8 mouse cellular contexts compared by ENCODE assay signal in the genomic region with DNA sequence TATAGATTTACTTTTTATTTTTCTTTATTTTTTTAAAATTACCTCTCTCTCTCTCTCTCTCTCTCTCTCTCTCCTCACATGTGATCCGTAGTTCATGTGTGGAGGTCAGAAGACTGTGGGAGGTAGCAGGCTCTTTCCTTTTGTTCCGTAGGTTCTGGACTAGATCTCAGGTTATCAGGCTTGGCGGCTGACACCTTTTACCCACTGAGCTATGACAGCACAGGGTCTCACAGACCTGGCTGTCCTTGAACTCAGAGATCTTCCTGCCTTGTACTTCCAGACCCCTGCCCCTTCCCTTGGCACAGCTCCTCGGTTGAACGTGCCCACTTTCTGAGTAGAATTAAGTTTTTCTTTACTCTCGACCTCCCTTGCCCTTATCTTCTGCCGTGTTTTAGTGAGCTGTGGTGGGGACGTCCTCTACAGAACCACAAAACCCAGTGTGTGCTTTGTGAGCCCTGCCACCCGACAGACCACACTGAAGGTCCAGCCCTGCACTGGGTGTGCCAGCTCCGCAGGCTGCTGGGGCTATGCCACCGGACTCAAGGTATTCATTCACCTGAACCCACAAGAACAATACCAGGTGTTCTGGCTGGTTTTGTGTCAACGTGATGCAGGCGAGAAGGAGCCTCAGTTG. TPM values are rescaled to one million over a fixed set of nuclear protein-coding genes. Genes with fewer than 3 reads are reported as not detected.
DNase-seq lines count a peak whose midpoint lies in the region; ATAC-seq and TF ChIP-seq lines count a peak whose summit lies in the region.

No protein-coding gene starts in this region.

- H3K36me3 ChIP-seq in kidney, embryonic 16.5 days (ENCODE audit: insufficient read depth, low read length): no peaks in the 10 kb centered on the region
- no peaks in the 10 kb centered on the region for H3K36me3 ChIP-seq in embryonic facial prominence, embryonic 13.5 days
- no peaks in the 10 kb centered on the region for H3K36me3 ChIP-seq in hindbrain, postnatal 0 days (ENCODE audit: insufficient read depth, low read length)
- H3K36me3 ChIP-seq in midbrain, embryonic 15.5 days (replicated peaks): no peaks in the 10 kb centered on the region
- H3K36me3 ChIP-seq in thymus, adult 2 months (ENCODE audit: control insufficient read depth, insufficient read depth, low read length): no peaks in the 10 kb centered on the region

- ATAC-seq in kidney, embryonic 16.5 days (ENCODE audit: low FRiP score, low TSS enrichment): peak; percentile 31; the same call in 1 of the 2 replicates
- no peak for ATAC-seq in embryonic facial prominence, embryonic 13.5 days (ENCODE audit: insufficient number of reproducible peaks, insufficient read depth, low FRiP score, low TSS enrichment, low read depth)
- no peak; the same call in 1 of the 2 replicates for ATAC-seq in hindbrain, postnatal 0 days
- ATAC-seq in midbrain, embryonic 15.5 days (replicated peaks): no peak

- TF ChIP-seq CTCF in hindbrain, postnatal 0 days (IDR thresholded peaks at IDR 0.05; ENCODE audit: low read depth): no peak
- TF ChIP-seq CTCF in thymus, adult 2 months (IDR thresholded peaks at IDR 0.05; ENCODE audit: borderline replicate concordance, control insufficient read depth, extremely low read depth, insufficient read depth, low read length, poor library complexity): no peak

- peak overlapping the region; percentile 10; the same call in 1 of the 2 replicates for H3K9ac ChIP-seq in kidney, embryonic 16.5 days (replicated peaks; ENCODE audit: low read length)
- no peak overlapping the region; the same call in 1 of the 2 replicates for H3K9ac ChIP-seq in embryonic facial prominence, embryonic 13.5 days
- H3K9ac ChIP-seq in hindbrain, postnatal 0 days (replicated peaks; ENCODE audit: low read length): no peak overlapping the region
- H3K9ac ChIP-seq in midbrain, embryonic 15.5 days: no peak overlapping the region

- H3K4me3 ChIP-seq in kidney, embryonic 16.5 days (ENCODE audit: low read length): peak overlapping the region; percentile 40
- peak overlapping the region; percentile 37 for H3K4me3 ChIP-seq in embryonic facial prominence, embryonic 13.5 days
- H3K4me3 ChIP-seq in hindbrain, postnatal 0 days (ENCODE audit: low read length): peak overlapping the region; percentile 17; the same call in 1 of the 2 replicates
- H3K4me3 ChIP-seq in midbrain, embryonic 15.5 days: no peak overlapping the region
- no peak overlapping the region for H3K4me3 ChIP-seq in thymus, adult 2 months (ENCODE audit: control insufficient read depth, insufficient read depth, low read length)

- H3K4me1 ChIP-seq in kidney, embryonic 16.5 days (ENCODE audit: insufficient read depth, low read length): peaks cover 36% of the 10 kb centered on the region
- H3K4me1 ChIP-seq in embryonic facial prominence, embryonic 13.5 days: peaks cover 20% of the 10 kb centered on the region; the same call in 1 of the 2 replicates
- H3K4me1 ChIP-seq in hindbrain, postnatal 0 days (ENCODE audit: insufficient read depth, low read length): peaks cover 3% of the 10 kb centered on the region; the same call in 1 of the 2 replicates
- peaks cover 3% of the 10 kb centered on the region; the same call in 1 of the 2 replicates for H3K4me1 ChIP-seq in midbrain, embryonic 15.5 days
- peaks cover 7% of the 10 kb centered on the region for H3K4me1 ChIP-seq in thymus, adult 2 months (replicated peaks; ENCODE audit: control insufficient read depth, insufficient read depth, low read length)

- H3K9me3 ChIP-seq in kidney, embryonic 16.5 days (ENCODE audit: low read length): no peaks in the 10 kb centered on the region
- no peaks in the 10 kb centered on the region for H3K9me3 ChIP-seq in embryonic facial prominence, embryonic 13.5 days
- no peaks in the 10 kb centered on the region for H3K9me3 ChIP-seq in hindbrain, postnatal 0 days (ENCODE audit: low read length)
- H3K9me3 ChIP-seq in midbrain, embryonic 15.5 days: no peaks in the 10 kb centered on the region

- WGBS in kidney, embryonic 16.5 days: 55% methylated on average over 13 of the region's 13 CpGs
- WGBS in embryonic facial prominence, embryonic 13.5 days: 59% methylated on average over 13 of the region's 13 CpGs
- 61% methylated on average over 13 of the region's 13 CpGs for WGBS in hindbrain, postnatal 0 days
- WGBS in midbrain, embryonic 15.5 days: 71% methylated on average over 13 of the region's 13 CpGs
- 15% methylated on average over 13 of the region's 13 CpGs for WGBS in thymus, adult 2 months

- no peak for DNase-seq in kidney, adult 18-20 months
- DNase-seq in hindbrain, postnatal 0 days (ENCODE audit: low spot score): no peak
- DNase-seq in thymus, adult 2 months: no peak
- DNase-seq in right cerebral cortex, adult 2 months (ENCODE audit: low spot score in 2 of 2): no peak
- no peak for DNase-seq in retina, postnatal 1 day

- peak overlapping the region; percentile 56 for H3K4me2 ChIP-seq in kidney, embryonic 16.5 days (replicated peaks; ENCODE audit: low read depth, low read length)
- H3K4me2 ChIP-seq in embryonic facial prominence, embryonic 13.5 days: peak overlapping the region; percentile 63
- H3K4me2 ChIP-seq in hindbrain, postnatal 0 days (ENCODE audit: low read depth, low read length): peak overlapping the region; percentile 47
- H3K4me2 ChIP-seq in midbrain, embryonic 15.5 days: peak overlapping the region; percentile 39

- no peaks in the 10 kb centered on the region for H3K27me3 ChIP-seq in kidney, embryonic 16.5 days (ENCODE audit: insufficient read depth, low read length)
- no peaks in the 10 kb centered on the region for H3K27me3 ChIP-seq in embryonic facial prominence, embryonic 13.5 days
- no peaks in the 10 kb centered on the region for H3K27me3 ChIP-seq in hindbrain, postnatal 0 days (ENCODE audit: insufficient read depth, low read length)
- H3K27me3 ChIP-seq in midbrain, embryonic 15.5 days (replicated peaks): no peaks in the 10 kb centered on the region
- H3K27me3 ChIP-seq in thymus, adult 2 months (ENCODE audit: control insufficient read depth, insufficient read depth, low read length): no peaks in the 10 kb centered on the region

- H3K27ac ChIP-seq in kidney, embryonic 16.5 days (ENCODE audit: low read length): 0 out of 2 replicates have a peak overlapping the region, but pooled peaks have one; percentile 24
- no peak overlapping the region for H3K27ac ChIP-seq in embryonic facial prominence, embryonic 13.5 days
- no peak overlapping the region for H3K27ac ChIP-seq in hindbrain, postnatal 0 days
- H3K27ac ChIP-seq in midbrain, embryonic 15.5 days: no peak overlapping the region
- H3K27ac ChIP-seq in thymus, adult 2 months (ENCODE audit: control insufficient read depth, insufficient read depth, low read length): no peak overlapping the region

- TF ChIP-seq POLR2A in thymus, adult 2 months (IDR thresholded peaks at IDR 0.05; ENCODE audit: control insufficient read depth, extremely low read depth, insufficient read depth, low read length, poor library complexity): no peak

RNA-seq across cellular contexts. Expression of a gene that starts 23.4 kb away (rescaled TPM):
- 23.2 and 23.9 TPM in 2 replicates for polyA plus RNA-seq in kidney, embryonic 16.5 days (2015; fragmentation: Nextera tagmentation; extraction: Ambion mirVana)
- 0.56 and 0.60 TPM in 2 replicates for polyA plus RNA-seq in embryonic facial prominence, embryonic 13.5 days (2015; fragmentation: Nextera tagmentation; extraction: Ambion mirVana)
- total RNA-seq in hindbrain, postnatal 0 days (2014; rRNA removed): not detected in 2 replicates
- polyA plus RNA-seq in hindbrain, postnatal 0 days (2015; fragmentation: Nextera tagmentation; extraction: Ambion mirVana): 0.15 and 0.30 TPM in 2 replicates
- 0.28 and 0.45 TPM in 2 replicates for polyA plus RNA-seq in midbrain, embryonic 15.5 days (2015; fragmentation: Nextera tagmentation; extraction: Ambion mirVana)
- polyA plus RNA-seq in thymus, adult 2 months (2012; rRNA removed): 0.55 and 0.88 TPM in 2 replicates

RNA-seq across cellular contexts. Expression of a gene that starts 32.3 kb away (rescaled TPM):
- 78.2 and 87.0 TPM in 2 replicates for polyA plus RNA-seq in kidney, embryonic 16.5 days (2015; fragmentation: Nextera tagmentation; extraction: Ambion mirVana)
- polyA plus RNA-seq in embryonic facial prominence, embryonic 13.5 days (2015; fragmentation: Nextera tagmentation; extraction: Ambion mirVana): 65.9 and 68.4 TPM in 2 replicates
- 44.1 and 52.3 TPM in 2 replicates for total RNA-seq in hindbrain, postnatal 0 days (2014; rRNA removed)
- 69.1 and 75.3 TPM in 2 replicates for polyA plus RNA-seq in hindbrain, postnatal 0 days (2015; fragmentation: Nextera tagmentation; extraction: Ambion mirVana)
- polyA plus RNA-seq in midbrain, embryonic 15.5 days (2015; fragmentation: Nextera tagmentation; extraction: Ambion mirVana): 83.9 and 84.3 TPM in 2 replicates
- polyA plus RNA-seq in thymus, adult 2 months (2012; rRNA removed): 68.5 and 75.2 TPM in 2 replicates

RNA-seq across cellular contexts. Expression of a gene that starts 53.6 kb away (rescaled TPM):
- 1.7 and 2.3 TPM in 2 replicates for polyA plus RNA-seq in kidney, embryonic 16.5 days (2015; fragmentation: Nextera tagmentation; extraction: Ambion mirVana)
- 2.5 and 3.1 TPM in 2 replicates for polyA plus RNA-seq in embryonic facial prominence, embryonic 13.5 days (2015; fragmentation: Nextera tagmentation; extraction: Ambion mirVana)
- 0.43 and 1.2 TPM in 2 replicates for total RNA-seq in hindbrain, postnatal 0 days (2014; rRNA removed)
- 0.30 and 0.33 TPM in 2 replicates for polyA plus RNA-seq in hindbrain, postnatal 0 days (2015; fragmentation: Nextera tagmentation; extraction: Ambion mirVana)
- 0.09 and 0.23 TPM in 2 replicates for polyA plus RNA-seq in midbrain, embryonic 15.5 days (2015; fragmentation: Nextera tagmentation; extraction: Ambion mirVana)
- polyA plus RNA-seq in thymus, adult 2 months (2012; rRNA removed): 3.1 and 3.8 TPM in 2 replicates

Comparison
In these comparisons a context has a peak if more than half of its experiments do, and no peak if none do; other contexts are left out.
1. H3K4me3 ChIP-seq: peak in kidney, embryonic 16.5 days (single experiment), embryonic facial prominence, embryonic 13.5 days (single experiment) and hindbrain, postnatal 0 days (single experiment); none in midbrain, embryonic 15.5 days (single experiment) and thymus, adult 2 months (single experiment).
2. RNA of a gene that starts 23.4 kb away (polyA plus RNA-seq): 23.2 to 23.9 TPM in kidney, embryonic 16.5 days; 0.55 to 0.88 TPM in thymus, adult 2 months, 0.56 to 0.60 TPM in embryonic facial prominence, embryonic 13.5 days, 0.28 to 0.45 TPM in midbrain, embryonic 15.5 days and 0.15 to 0.30 TPM in hindbrain, postnatal 0 days; every median in the first group is over 10 times any median in the second.
3. Peak in every context shown above with its lines, with median percentiles within 50 percentile points of each other: H3K4me2 ChIP-seq.